Mouse (Mus musculus): Measurements from ENCODE around the gene Tph1.
"Not testable (repeated sequence)": the region's sequence is repeated elsewhere in the genome, so short reads cannot be mapped to it uniquely, and the experiment has no call there.

Tph1 gene

DNA sequence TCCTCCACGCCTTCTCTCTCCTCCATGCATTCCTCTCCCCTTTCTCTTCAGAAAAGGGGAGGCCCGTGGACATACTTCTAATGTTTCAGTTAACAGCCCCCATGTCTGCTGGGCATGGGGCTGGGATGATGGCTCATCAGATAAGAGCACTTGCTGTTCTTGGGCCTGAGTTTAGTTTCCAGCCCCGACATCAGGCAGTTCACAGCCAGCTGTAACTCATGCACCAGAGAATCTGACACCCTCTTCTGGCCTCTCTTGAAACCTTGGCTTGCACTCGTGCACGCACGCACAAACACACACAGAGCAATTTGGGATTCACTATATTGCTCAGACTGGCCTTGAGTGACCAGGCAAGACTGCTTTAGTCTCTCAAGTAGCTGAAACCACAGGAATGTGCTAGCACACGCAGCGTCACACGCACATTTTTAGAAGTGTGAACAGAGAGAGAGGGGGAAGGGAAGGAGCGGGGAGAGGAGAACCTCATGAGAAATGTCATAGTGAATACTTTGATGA lies at the start of gene Tph1:
Gene Tph1, minus strand, starts transcription at position 378 of the 513 bp plus-strand sequence.
- DNase-seq, result no peak

DNA sequence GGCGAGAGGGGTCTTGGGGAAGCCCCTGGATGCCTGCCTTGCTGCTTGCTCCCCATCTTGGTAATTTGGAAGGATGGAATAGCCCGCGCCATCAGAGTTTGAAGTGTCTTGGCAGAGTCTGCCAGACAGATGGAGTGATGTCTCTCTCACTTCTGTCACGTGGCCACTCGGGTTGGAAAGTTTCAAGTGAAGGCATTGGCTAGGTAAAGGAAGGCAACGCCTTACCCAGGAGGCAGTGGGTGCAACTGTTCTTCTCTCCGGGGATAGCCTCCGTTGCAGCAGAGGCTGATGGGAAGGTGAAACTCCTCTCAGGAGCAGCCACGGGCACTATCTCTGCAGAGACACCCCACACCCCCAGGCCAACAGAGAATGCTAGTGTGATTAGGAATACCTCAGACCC lies 48.1 kb upstream of the Tph1 start:
- peak; percentile 45 for DNase-seq

DNA sequence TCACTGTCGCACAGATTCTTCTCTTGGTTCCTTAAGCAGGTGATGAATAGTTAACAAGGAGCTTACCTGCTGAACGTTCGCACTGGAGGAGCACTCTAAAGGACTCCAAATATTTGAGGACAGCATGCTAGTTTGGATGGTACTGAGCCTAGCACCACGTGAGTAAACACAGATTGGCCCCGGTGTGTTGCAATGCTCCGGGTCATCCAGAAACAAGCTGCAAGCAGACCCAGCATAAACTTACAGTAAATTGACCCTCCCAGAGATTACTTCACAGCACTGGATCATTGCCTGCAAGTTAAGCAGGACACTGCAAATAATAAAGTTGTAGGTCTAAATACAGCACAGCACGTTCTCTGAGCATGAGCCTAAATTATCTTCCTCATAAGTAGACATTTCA lies 47.2 kb upstream of the Tph1 start:
- peak; percentile 38 for DNase-seq

DNA sequence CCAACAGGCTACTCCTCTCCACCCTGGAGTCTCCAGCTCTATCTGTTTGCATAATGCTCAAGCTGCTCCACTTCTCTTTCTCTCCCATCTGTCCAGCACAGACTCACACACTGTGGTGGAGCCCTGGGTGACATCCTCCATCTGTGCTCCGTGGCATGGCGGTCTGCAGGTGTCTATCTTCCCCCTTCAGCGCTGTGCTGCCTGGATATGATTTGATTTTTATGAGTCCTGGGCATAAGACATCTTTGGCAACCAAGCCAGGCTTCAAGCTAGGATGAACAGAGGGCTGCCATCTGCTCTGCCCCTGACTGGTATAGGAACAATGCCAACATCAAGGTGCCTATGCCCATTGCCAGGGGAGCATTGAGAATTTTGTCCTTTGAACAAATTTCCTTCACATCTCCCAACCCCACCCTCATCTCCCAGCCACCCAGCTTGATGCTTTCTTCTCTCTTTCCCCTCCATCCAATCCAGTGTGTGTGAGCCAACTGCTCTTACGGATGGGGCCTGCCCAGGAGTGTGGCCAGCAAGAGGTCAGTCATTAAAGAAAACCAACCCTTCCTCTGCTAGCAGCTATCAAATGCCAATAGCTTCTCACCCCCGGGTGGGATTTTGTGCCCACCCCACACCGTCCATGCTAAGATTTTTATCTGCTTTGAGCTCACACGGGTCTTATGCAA lies 46.4 kb upstream of the Tph1 start:
- DNase-seq, result peak; percentile 87

DNA sequence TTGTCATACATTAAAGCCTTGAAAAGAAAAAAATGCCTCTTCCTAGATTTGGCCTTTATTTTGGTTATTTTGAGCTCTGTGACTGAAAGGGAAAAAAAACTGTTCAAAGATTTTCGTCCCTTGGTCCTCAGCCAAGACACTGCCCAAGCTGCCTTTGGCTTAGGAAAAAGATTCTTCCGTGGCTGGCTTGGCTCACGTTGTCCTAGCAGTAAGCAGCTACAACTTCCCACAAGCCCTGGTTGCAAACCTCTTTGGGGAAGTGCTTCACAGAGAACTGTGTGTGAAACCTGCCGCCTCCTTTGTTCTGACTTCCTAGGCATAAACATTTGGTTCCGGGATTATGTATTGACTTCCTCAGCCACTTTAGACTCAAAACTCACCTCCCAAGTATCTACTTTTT lies 44.6 kb upstream of the Tph1 start:
- peak; percentile 42 for DNase-seq

DNA sequence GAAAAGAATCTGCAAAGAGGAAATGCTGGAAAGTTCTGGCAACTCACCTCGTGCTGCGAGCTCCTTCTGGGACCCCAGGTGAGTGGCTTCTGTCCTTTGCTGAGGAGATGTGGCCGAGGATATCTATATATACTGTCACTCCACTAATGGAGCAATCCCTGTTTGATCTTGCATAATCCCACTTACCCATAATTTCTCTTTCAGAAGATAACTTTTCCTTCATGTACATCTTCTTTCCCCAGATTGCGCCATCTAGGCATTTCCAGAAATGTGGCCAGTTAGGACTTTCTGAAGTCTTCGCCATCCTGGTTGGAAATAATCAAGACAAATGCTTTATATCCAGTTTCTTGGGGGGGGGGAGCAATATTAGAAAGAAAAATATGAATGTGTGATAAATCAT lies 43.3 kb upstream of the Tph1 start, which contains the start of gene Saa3:
Gene Saa3, minus strand, starts transcription at position 101 of the 400 bp plus-strand sequence.
- DNase-seq, result no peak

DNA sequence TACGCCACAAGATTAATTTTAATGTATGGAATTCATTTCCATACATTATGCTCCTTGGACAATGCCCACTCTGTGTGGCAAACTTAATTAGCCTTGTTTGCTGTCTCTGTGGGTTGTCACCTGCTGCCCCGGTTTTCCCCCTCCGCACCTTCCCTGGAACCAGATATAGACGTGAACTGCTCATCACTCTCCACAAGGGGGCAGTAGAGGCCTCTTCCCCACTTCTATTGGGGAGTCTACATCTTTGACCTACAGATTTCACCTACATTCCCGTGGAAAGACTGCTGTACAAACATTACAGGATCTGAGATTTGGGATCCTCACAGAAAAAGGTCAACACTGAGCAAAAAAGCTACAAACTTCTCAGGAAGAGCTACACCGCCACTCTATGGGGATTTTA lies 42.2 kb upstream of the Tph1 start:
- peak; percentile 81 for DNase-seq

DNA sequence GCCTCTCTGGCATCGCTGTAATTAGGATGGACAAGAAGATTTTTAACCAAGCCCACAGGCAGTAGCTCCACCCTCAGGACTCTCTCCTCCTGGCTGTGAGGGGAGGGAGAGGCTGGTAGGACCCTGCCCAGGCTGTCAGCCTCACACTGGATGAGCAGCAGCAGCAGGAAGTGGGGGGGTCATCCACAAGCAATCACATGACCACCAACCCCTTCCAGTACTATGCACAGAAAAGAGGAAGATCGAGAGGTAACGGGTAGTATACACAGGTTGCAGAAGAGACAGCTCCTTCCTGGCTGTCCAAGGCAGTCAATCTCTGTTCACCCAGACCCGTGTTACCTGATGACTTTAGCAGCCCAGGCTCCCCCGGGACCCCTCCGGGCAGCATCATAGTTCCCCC lies 39.9 kb upstream of the Tph1 start:
- DNase-seq, result no peak

DNA sequence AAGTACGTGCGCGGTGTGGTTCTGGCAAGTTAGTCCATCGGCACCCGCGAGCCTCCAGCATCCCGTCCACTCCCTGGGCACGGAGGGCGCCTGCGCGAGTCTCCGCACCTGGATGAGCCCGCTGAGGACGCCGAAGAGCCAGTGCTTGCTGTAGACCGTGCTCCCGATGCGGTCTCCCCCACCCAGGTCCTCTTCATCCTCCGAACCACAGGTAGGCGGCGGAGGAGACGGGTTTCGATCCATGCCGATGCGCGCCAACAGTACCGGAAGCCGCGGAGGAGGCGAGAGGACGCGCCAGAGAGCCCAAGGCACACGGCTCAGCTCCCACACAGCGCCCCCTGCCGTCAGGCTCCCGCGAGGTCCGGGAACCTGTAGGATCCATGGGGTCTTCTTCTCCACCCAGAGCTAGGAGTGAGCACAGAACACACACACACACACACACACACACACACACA lies 38.1 kb upstream of the Tph1 start, which contains the start of gene Saal1:
Gene Saal1, minus strand, starts transcription at position 291 of the 455 bp plus-strand sequence.
- DNase-seq, result peak; percentile 80

DNA sequence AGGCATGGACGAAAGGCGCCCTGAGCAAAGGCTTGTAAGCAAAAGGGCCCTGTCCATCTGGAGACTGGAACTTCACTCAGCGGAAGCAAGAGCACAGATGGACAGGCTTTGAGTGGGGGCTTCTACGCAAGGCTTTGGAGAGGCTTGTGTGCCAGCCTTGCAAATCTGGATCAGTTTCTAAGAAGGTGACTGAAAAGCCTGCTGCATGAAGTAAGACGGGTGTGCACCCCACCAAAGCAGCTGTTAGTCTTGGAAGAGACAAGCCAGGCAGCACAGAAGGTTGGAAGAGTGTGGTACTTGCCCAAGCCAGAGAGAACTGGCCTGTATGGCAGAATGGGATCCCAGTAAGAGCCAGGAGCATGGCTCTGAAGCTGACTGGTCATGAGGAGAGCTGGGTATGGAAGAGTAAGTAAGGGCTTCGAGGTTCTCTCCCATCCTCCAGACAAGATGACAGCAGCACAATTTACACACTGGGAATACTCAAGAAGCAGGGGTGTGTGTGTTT lies 28.2 kb upstream of the Tph1 start:
- DNase-seq, result peak; percentile 39

DNA sequence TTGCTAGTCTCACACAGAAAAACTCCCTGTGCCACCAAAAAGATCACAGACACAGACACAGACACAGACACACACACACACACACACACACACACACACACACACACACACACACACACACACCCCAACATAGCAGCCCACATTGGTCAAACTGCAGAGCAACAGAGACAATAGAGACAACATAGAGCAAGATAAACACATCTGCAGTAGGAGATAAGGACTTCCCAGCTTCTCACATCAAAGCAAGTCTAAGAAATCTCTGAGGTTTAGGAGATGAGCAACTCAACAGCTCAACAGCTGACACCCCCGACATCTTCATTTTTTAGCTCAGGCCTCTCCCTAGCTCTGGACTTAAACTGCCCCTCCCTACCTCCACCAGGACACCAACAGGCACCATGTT lies 24.4 kb upstream of the Tph1 start:
- DNase-seq, result no peak

DNA sequence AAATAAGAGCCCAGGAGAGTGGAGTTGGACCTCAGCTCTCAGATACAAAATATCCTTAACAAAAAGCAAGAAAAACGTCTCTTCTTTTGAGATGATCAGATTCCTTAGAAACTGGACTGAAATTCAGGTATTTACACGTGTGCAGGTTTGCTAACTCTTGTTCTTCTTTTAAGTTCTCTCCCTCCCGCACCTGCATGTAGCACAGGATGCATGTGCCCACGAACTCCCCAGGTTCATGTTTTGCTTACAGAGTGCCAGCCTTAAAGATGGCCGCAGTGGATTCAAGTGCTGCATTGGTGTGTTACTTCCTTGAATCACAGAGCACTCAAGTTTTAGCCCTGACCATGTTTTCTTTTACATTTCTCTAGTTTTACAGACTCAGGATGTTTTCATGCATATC lies 14.5 kb upstream of the Tph1 start:
- DNase-seq, result no peak

DNA sequence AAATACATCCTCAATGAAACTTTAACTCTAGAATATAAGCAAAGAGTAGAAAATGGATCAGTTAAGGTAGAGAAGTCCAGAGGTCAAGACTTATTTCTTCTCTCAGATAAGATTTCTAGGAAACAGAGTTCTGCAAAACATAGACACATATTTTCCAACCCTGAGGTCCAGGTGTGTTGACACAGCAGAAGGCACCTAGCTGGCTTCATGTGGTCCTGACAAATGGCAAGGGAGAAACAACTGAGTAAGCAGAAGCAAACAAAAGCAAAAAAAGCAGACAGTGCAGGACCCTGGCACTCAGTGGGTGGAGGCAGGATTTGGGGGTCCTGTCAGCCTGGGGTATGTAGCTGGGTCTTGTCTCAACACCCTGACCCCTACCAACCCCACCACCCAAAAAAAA lies 8.4 kb upstream of the Tph1 start:
- no peak for DNase-seq

DNA sequence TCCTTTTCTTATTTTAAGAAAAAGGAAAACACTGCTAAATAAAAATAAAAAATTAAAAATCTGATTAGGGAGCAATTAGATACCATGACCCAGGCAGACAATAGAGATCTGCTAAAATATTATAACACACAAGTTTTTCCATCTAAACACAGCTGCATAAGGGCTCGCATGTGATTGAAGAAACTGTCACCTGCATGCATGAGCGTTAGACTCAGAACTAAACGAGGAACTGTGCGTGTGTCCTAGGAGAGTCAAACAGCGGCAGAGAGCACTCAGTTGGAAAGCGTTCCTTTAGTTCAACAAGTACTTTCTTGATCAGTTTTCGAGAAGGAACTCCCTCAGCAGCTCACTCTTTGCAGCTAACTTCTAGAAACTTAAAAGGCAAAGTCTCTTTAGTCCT lies 6.7 kb upstream of the Tph1 start:
- not testable (repeated sequence) for DNase-seq

DNA sequence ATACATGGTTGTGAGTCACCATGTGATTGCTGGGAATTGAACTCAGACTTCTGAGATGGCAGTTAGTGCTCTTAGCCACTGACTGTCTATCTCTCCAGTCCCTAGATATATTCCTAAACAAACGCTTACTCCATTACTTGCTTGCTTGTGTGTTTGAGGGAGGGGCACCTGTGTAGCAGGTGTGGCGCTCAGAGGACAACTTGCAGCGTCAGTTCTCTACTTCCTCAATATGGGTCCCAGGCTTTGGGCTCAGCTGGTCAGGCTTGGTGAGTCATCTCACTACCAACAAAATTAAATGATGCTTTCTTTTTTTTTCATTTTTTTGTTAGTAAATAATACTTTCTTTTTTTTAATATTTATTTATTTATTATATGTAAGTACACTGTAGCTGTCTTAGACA lies 6.1 kb upstream of the Tph1 start:
- no peak for DNase-seq

DNA sequence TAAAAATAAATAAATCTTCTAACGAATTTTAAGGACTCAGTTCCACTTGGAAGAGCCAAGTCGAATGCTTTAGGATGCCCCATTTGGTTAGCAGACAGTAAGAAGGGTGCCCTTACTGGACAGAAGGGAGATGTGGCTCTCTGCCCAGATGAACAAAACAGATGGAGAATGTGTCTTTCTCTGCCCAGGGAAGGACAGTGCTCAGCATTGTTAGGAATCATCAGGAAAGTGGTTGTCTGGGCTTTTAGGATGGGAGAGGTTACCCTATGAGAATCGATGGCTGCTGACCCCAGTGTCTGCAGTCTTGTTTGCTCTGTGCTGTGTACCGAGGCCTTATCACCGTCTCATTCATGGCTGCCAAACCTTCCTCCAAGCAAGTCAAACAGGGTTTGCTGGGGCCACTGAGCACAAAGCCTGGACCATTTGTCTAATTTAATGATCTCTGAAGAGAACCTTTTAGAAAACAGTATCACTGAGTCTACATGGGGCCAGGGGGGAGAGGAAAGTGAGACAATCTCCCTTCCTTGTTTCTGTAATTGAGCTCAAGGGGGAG lies 4.5 kb upstream of the Tph1 start:
- DNase-seq, result peak; percentile 55

DNA sequence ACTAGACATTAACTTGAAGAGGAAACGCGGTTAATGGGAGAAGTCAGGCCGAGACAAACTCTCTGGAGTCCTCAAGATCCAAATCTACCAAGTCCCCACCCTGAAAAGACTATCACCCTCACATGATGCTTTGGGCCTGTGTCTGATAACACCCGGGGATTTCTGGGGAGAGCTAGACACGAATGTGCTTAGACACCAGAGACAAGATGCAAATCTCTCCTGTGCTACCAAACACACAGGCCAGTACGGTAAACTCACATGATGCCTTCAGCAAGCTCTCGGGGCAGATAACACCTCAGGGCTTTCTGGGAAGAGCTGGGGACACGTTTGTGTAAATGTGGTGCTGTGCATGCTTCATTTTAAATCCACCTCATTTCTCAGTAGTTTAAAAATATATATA lies 3.5 kb upstream of the Tph1 start:
- no peak for DNase-seq

DNA sequence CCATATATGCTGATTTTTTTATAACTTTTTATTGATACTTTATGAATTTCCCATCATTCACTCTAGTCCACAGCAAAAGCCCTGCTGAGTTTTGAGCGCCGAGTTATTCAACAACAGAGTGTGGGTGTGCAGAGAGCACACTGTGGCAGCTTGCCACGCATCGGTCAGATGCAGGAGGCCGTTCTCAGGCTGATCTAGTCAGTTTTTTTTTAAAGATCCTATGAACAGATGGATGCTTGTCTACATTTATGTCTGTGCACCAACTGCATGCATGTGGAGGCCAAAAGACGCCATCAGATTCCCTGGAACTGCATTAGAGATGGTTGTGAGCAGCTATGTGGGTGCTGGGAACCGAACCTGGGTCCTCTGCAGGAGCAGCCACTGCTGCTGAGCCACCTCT lies 2.7 kb upstream of the Tph1 start:
- DNase-seq, result no peak

DNA sequence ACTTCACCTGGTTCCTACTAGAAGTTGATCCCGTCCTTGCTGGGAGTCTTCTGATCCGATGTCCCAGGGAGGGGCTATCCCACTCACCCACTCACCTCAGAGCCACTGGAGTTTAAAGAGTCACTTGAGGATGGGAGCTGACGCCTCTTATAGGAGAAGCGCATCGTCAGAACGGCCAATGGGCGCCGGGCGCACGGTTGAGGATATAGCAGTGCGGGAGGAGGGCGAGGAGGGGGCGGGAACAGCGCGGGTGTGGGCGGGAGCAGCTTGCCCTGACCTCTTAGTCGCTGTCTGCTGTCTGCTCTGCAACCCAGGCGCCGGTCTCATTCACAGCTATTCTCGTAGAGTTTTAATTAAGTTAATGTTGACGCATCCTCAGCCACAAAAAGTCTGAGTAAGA lies 5.1 kb downstream of the Tph1 start:
- no peak for DNase-seq

DNA sequence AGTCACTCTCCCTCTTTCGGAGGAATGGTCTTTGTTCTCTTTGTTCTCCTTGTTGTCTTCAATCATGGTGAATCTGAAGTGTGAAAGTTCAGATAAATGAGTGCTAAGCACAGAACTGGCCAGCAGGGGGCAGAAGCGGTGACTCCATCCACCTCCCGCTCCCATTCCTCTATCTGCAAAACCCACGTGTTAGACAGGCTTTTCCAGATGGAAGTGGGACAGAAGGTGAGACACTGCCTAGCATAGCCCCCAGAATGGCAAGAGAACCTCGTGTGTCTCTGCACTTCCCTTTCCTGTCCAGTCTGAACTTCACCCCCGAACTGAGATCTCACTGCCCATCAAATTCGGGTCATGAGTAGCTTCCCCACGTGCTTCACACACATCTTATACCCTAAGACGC lies 7.1 kb downstream of the Tph1 start:
- peak; percentile 36 for DNase-seq

DNA sequence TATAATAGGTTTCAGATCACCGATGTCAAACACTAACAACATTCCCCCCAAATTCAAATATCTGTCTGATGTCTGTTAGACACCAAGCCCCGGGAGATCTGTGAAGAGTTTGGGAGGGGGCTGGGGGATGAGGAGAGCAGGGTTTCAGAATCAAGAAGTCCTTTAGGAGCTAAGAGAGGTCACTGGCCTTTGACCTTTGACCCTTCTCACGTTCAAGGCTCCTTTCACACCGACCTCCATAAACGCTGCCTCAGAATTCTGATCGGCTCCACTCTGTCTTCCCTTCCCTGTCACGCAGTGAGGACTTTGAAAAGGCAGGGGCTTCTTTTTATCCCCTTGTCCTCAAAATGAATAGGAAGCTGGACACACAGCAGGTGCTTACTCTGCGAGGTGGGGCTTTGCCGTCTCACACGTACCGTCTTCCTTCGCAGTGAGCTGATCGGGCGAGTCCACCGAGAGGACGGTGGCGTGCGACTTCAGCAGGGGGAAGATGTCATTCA lies 10.7 kb downstream of the Tph1 start:
- DNase-seq, result no peak

DNA sequence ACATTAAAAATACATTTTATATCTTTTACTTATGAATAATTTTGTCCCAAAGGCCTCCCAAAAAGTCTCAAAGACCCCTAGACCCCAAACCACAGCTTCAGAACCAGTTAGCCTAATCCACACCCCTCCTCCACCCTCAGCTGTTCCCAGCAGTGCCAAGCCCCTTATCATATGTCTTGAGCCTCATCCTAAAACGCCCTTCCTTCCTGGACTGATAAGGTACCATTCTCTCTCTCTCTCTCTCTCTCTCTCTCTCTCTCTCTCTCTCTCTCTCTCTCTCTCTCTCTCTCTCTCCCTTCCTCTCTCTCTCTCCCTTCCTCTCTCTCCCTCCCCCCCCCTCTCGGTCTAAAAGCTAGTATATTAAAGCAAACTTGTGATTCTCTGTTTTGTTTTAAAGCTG lies 20.1 kb downstream of the Tph1 start:
- DNase-seq, result no peak

DNA sequence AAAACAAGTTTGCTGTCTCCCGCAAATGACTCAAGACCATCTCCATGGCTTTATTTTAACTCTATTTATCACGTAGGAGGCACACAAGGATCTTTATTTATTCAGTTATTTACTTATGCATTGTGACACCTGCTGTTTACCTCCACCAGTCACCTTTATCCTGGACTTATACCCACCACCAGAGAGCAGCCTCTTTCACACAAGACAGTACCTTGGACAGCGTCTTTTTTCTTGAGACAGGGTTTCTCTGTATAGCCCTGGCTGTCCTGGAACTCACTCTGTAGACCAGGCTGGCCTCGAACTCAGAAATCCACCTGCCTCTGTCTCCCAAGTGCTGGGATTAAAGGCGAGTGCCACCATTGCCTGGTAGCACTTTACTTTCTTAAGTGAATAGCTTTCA lies 22.1 kb downstream of the Tph1 start:
- not testable (repeated sequence) for DNase-seq

DNA sequence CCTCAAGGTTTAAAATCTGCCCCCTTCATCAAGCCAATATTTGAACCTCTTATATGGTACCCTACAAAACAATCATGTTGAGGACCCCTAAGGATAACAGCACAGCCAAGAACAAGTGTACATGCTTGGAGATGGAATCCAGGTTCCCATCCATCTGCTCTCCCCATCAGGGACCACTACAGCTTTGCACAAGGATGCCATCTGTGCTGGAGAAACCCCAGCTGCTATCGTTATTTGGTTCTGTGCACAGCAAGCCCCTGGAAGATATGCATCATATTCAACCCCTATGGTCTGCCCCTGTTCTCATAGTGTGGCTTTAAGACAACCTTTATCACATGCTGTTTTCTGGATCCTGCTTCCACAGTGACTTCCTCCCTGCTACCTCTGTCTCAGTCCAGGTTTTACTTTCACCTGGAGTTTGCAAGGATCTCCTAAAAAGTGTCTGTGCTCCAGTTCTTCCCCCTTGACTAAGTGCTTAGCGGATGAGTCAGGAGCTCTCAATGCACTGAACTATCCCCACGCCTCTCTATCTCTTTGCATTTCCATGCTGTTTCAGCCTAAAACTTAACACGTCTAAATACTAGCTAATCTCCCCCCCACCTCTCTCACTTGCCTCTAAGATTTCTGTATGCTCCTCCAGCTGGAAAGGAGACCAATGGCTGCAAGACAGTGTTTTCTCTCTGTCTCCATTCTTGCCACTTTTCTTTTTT lies 23.8 kb downstream of the Tph1 start:
- no peak for DNase-seq

All from cerebellum, adult 11 months (tissue).